Mouse (Mus musculus) retina, postnatal 7 days (tissue): Measurements from ENCODE around the gene Eprs.

ENCODE experiments used
- DNase-seq: peaks from one replicate; pipeline ENCODE4 v3.0.0-alpha.2; 2012; ENCODE audit warnings: low read depth, low spot score

Eprs gene

DNA sequence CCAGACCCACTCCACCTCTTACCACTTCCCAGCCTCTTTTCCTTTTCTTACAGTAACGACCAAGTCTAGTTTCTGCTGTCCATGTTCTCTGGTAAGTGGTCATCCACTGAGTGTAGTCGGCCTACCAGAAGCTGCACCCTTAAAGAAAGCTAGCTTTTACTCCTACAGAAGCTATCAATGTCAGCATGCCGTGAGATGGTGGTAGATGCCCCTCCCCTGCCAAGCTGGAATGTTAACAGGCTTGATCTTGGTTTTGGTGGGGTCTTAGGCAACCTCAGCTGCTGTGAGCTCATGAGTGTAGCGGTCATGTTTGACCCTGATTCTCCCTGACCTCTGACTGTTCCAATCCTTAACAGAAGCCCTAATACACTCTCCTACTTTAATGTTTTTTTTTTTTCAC, 4.6 kb upstream of the Eprs start:
- DNase-seq = no peak

GRCm38 (mm10) chr1:185363526-185364182, 810 bp downstream of the Eprs start:
- no peak for DNase-seq

DNA sequence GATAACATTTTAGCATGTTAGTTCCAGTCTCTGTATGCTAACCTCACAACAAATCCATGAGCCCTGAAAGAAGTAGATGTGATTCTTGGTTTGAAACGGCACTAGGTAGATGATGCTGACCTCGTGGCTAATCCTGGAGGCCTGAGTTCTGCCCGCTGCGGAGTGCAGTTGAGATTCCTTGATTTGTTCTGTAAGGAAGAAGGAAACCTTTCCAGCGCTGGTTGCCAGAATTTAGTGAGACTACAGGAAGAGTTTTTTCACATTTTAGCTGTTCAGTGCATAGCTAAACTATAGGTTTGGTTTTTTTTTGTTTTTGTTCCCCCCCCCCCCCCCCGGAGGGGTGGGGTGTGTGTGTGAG, 1.3 kb downstream of the Eprs start:
- no peak for DNase-seq

- no peak for DNase-seq
Observed at GRCm38 (mm10) chr1:185367383-185367782, 4.5 kb downstream of the Eprs start.

GRCm38 (mm10) chr1:185369979-185370378, 7.1 kb downstream of the Eprs start:
- no peak for DNase-seq

GRCm38 (mm10) chr1:185376390-185376789, 13.5 kb downstream of the Eprs start:
- no peak for DNase-seq

- DNase-seq = no peak
Observed at GRCm38 (mm10) chr1:185377429-185377828, 14.6 kb downstream of the Eprs start.

DNA sequence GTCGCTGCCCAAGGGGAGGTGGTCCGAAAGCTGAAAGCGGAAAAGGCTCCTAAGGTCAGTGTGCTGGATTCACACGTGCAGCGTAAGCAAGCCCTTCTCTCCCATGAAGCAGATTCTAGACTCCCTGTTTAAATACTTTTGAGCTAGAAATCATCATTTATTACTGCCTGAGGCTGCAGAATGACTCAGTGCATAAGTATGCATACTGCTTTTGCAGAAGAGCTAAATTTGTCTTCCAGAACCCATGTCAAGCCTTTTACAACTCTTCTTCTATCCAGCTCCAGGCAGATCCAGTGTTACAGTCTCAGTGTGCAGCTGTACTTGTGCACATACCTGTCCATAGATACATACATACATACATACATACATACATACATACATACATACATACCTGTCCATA, 38.8 kb downstream of the Eprs start:
- DNase-seq = no peak

DNA sequence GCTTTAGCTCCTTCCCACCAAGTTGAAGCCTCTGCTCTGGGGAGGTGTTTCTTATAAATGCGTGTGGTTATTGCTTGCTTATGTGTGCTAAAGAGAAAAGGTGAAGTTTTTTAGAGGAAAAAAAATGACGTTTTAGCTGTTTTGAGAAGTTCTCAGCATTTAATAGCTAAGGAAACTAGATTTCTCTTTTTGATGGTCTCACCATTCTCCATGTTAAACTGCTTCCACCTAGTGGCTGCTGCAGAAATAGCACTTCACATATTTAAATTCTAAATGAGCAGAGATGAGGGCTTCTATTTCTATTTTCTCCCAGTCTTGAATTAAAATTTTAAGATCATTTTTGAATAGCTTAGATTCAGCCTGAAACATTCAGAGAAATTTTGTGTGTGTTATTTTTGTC, 41.2 kb downstream of the Eprs start:
- DNase-seq = peak; percentile 13

- no peak for DNase-seq
Observed at GRCm38 (mm10) chr1:185405921-185406320, 43.1 kb downstream of the Eprs start.

DNA sequence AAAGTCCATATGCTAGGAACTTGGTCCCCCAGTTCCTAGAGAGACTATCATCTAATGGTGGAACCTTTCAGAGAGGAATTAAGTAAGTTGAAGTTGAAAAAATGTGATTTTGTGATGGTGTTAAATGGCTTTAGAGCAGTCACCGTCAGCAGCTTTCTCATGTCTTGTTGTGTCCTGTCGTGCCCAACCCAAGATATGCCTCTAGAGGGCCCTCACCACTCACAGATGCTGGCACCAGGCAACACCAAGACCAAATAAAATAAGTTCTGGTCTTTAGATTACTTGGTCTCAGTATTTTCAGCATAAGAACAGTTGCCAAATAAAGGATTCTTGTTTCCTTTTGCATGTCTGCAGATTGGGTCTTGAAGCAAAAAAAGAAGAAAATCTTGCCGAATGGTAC, 47.0 kb downstream of the Eprs start:
- no peak for DNase-seq

DNA sequence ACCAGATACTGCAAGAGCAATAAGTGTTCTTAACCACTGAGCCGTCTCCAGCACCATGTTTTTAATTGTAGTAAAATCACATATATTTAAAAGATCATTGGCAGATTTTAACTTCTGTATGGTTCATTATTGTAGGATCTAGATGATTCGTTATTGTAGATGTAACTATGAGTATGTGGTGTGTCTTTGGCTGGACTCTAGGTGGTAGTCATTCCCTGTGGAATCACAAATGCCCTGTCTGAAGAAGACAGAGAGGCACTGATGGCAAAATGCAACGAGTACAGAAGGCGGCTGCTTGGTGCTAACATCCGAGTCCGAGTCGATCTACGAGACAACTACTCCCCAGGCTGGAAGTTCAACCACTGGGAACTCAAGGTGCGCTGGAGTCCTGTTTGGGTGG, 55.2 kb downstream of the Eprs start:
- no peak for DNase-seq

DNA sequence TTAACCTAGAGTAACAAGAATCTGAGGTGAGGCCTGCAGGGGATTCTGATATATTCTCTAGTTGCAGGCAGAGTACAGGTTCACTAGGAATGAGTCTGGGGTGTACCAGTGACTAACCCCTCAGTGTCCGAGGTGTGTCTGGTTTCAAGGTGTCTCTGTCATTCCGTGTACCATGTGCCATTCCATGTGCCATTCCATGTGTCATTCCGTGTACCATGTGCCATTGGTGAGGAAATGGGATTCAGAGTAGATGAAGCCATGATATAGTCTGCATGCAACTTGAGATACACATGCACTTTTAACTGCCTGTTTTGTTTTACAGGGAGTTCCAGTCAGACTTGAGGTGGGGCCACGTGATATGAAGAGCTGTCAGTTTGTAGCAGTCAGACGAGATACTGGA, 57.0 kb downstream of the Eprs start:
- DNase-seq = no peak

DNA sequence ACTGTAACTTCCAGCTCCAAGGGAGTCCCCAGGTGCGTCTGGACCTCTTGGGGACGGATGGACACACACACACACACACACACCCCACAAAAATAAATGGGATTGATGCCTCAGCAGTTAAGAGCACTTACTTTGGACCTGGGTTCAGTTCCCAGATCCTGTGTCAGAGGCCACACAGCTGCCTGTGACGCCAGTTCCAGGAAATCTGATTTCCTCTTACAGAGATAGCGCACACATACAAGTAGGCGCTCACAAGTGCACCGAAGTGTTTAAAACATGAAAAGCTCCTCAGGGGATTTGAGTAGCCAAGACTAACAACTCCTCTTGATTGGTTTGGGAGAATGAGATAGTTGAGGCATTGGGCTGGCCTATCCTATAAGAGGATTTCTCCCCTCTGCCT, 57.9 kb downstream of the Eprs start:
- no peak for DNase-seq

DNA sequence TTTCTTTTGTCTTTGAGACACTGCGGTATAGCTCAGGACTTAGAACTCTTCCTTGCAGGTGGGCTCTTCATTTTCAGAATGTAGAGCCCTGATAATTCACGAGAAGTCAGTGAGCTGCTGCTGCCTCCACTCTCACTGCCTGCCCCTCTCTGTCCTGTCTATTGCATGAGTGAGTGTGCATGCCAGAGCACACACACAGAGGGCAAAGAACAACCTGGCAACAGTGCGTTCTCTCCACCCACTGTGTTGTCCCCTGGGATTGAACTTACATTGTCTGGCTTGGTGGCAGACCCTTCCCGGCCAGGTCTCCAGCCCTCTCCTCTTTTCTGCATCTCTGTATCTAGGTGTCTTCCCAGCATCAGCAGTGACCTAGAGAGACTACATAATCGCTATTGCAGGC, 63.7 kb downstream of the Eprs start:
- no peak for DNase-seq

GRCm38 (mm10) chr1:185430488-185430887, 67.6 kb downstream of the Eprs start:
- DNase-seq = no peak

GRCm38 (mm10) chr1:185431245-185431997, 68.6 kb downstream of the Eprs start:
- DNase-seq = no peak

DNA sequence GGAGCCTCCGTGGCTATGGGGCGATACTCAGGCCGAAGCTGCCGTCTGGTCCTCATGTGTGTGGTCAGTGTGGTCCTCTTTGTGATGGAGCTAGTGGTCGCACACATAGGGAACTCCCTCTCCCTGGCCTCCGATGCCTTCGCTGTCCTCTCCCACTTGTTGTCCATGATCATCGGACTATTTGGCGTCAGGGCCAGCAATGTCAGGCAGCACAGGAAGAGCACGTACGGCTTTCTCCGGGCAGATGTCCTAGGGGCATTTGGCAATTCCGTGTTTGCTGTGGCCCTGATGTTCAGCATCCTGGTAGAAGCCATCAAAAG, 69.1 kb downstream of the Eprs start:
- no peak for DNase-seq

DNA sequence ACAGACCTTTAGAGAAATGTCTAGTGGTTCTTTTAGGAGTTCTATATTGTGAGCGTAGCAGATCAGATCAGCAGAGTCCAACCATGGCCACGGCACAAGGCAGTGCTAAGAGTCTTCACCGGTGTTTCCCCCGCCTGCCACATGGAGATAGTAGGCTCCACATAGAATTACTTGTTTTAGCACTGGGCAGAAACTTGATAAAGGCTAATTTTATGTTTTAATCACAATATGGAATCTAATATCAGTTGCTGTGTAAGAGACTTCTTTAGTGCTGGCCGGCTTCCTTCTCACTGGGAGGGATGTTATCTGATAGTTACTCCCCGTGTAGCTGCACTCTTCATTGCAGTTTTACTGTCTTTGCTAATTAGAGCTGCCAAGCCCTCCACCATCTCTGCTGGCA, 70.3 kb downstream of the Eprs start:
- no peak for DNase-seq

DNA sequence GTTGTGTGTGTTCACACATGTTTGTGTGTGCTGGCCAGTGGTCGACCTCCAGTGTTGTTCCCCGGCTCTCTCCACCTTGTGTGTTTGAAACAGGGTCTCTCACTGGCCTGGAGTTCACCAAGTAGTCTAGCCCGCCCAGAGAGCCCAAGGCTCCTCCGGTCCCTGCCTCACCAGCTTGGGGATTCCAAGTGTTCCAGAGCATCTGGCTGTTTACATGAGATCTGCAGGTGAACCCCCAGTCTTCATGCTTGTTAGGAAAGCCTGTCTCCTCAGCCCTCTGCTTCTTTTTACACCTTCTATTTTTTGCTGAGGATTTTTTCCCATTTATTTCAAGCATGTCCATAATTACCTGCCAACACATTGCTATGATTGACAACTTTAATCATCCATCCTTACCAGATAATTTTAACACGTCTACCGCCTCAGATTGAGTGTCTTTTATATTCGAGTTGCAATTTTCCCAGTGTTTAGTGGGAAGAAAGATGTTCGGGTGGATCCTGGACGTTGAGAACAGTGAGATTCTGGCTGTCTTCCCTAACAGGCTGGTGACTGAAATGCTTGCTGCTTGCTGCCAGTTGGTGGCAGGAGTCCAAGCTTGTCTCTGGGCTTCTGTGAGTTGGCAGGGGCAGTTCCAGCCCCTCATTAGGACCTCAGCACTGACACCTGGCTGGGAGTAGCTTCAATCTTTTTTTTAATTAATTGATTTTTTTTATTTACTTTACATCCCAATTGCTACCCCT, 76.2 kb downstream of the Eprs start:
- DNase-seq = peak; percentile 43

- DNase-seq = peak; percentile 32
Observed at GRCm38 (mm10) chr1:185441703-185442472, 79.0 kb downstream of the Eprs start.

DNA sequence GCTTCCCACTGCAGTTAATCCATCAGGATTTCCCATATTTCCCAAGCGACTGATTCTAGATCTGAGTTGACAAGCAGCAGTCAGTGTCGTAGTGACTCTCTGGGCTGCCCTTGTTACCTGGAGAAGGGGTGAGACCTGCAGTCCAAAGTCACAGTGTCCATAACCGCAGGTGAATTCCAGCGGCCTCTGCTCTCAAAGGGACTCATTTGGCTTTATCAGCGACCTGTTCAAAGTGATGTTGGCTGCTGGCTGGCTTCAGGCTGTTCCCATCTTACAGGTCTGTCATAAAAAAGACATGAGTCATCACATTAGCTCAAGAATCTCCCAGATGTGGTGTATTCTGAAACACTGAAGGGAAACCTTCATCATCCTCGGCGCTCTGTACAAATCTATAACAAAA, 86.1 kb downstream of the Eprs start:
- DNase-seq = no peak
